Mouse (Mus musculus) layer of hippocampus, adult 8-10 months (tissue): ENCODE results near the gene Chst15. TPM values are rescaled to one million over a fixed set of nuclear protein-coding genes. Genes with fewer than 3 reads are reported as not detected.

Experiments used
- total RNA-seq, 4 experiments: library from RNA; stranded (reverse); gene quantifications; 2 replicates each; pipeline ENCODE4 v1.2.4; 2022

The Chst15 gene
- total RNA-seq, 4 experiments from 2014 or later, result 43.0 to 51.0 (median 47.8) TPM

Other genes with a start within 250 kb of the Chst15 start
- 1 to 10 TPM; 1.7 to 2.9 (median 2.7) TPM for gene Cpxm2, start 162.5 kb downstream of the Chst15 start, total RNA-seq